Mouse (Mus musculus) hindbrain, embryonic 16.5 days (tissue): Measurements from ENCODE around the gene Ppef1. TPM values are rescaled to one million over a fixed set of nuclear protein-coding genes. Genes with fewer than 3 reads are reported as not detected.
A peak's percentile ranks its signal among the peaks of the same experiment; 100 is the strongest.
"Not testable (repeated sequence)": the region's sequence is repeated elsewhere in the genome, so short reads cannot be mapped to it uniquely, and the experiment has no call there.

ENCODE experiments used
- ATAC-seq: fragments of 200-750 bp; cut with Nextera tagmentation; 2 replicates; pipeline ENCODE4 v1.8.0; 2017; ENCODE audit warnings: moderate TSS enrichment, moderate library complexity
- H3K27ac ChIP-seq: fragments of 300-500 bp; sonication (generic); 2 replicates; pipeline ENCODE4 v1.5.1; 2014; ENCODE audit warnings: low read depth, mild to moderate bottlenecking, control low read depth, low read length, moderate library complexity
- H3K27me3 ChIP-seq: fragments of 300-500 bp; sonication (generic); replicated peaks from 2 replicates; pipeline ENCODE4 v1.6.1; 2014; ENCODE audit warnings: low read length; ENCODE audit not compliant: control insufficient read depth, insufficient read depth
- H3K36me3 ChIP-seq: fragments of 300-500 bp; sonication (generic); 2 replicates; pipeline ENCODE4 v1.6.1; 2014; ENCODE audit warnings: mild to moderate bottlenecking, low read length, moderate library complexity, mixed read lengths; ENCODE audit not compliant: control insufficient read depth, insufficient read depth
- H3K4me1 ChIP-seq: fragments of 300-500 bp; sonication (generic); 2 replicates; pipeline ENCODE4 v1.6.1; 2014; ENCODE audit warnings: low read depth, low read length; ENCODE audit not compliant: control insufficient read depth, insufficient read depth
- H3K4me2 ChIP-seq: fragments of 300-500 bp; sonication (generic); 2 replicates; pipeline ENCODE4 v1.6.1; 2014; ENCODE audit warnings: mild to moderate bottlenecking, low read length, control low read depth, moderate library complexity
- H3K4me3 ChIP-seq: fragments of 300-500 bp; sonication (generic); 2 replicates; pipeline ENCODE4 v1.5.1; 2014; ENCODE audit warnings: mild to moderate bottlenecking, low read length, control low read depth, moderate library complexity
- H3K9ac ChIP-seq: fragments of 300-500 bp; sonication (generic); 2 replicates; pipeline ENCODE4 v1.6.1; 2014; ENCODE audit warnings: low read depth, mild to moderate bottlenecking, control low read depth, low read length, moderate library complexity
- H3K9me3 ChIP-seq: fragments of 300-500 bp; sonication (generic); 2 replicates; pipeline ENCODE4 v1.6.1; 2014; ENCODE audit warnings: mild to moderate bottlenecking, low read length, moderate library complexity; ENCODE audit not compliant: control insufficient read depth
- WGBS: fragments of 180-500 bp; shearing (Covaris S2); extraction: QIAGEN DNeasy Blood & Tissue Kit; methylation state at CpG from one replicate; pipeline ENCODE4 v1.1.7; 2014; 5-methylcytosine and 5-hydroxymethylcytosine counted together
- polyA plus RNA-seq: library from polyadenylated mRNA; unstranded; fragments of >200 nt; fragmentation: Nextera tagmentation; extraction: Ambion mirVana; gene quantifications from 2 replicates; pipeline ENCODE4 v1.2.1, GENCODE M21; 2015

Ppef1 gene
- 5.2 and 6.5 TPM in 2 replicates for polyA plus RNA-seq

GRCm38 (mm10) chrX:160735650-160736049 lies at the start of gene Ppef1:
Gene Ppef1 (minus strand): TSS chrX:160735765.
- Histone ChIP-seq H3K9me3 (no peaks in the 10 kb centered on the region), H3K27ac (no peak within 1 kb of the TSS), H3K4me1 (no peaks in the 10 kb centered on the region), H3K4me2 (no peak within 1 kb of the TSS), H3K27me3 (peaks cover 6% of the 10 kb centered on the region), H3K9ac (no peak within 1 kb of the TSS), H3K4me3 (no peak within 1 kb of the TSS), H3K36me3 (no peaks in the 10 kb centered on the region)
- no peak for ATAC-seq
- WGBS = 77% methylated on average over 5 of the region's 5 CpGs

DNA sequence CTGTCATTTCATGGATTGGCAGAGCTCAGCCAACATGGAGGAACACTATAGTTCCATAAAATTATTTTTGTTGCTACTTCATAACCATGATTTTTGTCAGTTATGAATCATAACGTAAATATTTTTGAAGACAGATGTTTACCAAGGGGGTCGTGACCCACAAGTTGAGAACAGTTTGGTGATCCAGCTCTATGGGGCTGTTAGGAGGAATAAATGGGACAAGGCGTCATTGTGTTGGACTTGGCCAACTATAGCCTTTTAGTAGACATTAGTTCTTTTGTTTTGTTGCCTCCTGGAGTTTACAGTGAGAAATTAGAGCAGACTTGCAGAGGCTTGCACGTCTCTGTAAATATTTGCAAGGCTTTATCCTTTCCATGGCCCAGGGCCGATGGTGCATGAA lies 46.7 kb upstream of the Ppef1 start:
- Histone ChIP-seq H3K9ac (no peak overlapping the region), H3K9me3 (no peaks in the 10 kb centered on the region), H3K27ac (no peak overlapping the region), H3K4me3 (no peak overlapping the region), H3K27me3 (peaks cover 6% of the 10 kb centered on the region; the same call in 1 of the 2 replicates), H3K36me3 (no peaks in the 10 kb centered on the region), H3K4me2 (no peak overlapping the region), H3K4me1 (no peaks in the 10 kb centered on the region)
- 81% methylated on average over 5 of the region's 5 CpGs for WGBS
- no peak for ATAC-seq

DNA sequence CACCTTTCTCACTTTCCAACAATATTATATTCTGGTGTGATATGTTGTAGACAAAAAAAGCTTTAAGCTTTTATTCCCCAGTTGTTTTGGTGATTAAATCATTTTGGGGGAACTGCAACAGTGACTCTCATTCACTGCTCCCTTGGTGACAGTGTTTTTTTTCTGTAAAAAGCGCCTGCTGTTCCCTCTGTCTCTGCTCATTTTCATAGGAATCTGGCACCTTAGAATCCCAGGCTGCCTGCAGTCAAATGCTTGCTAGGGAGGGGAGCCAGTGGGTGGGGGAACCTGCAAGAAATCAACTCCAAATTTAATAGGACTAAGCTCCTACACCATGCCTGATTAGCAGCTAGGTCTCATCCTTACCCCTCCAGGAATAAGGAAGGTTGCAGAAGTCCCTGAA lies 37.5 kb upstream of the Ppef1 start:
- H3K9ac ChIP-seq = no peak overlapping the region
- H3K27ac ChIP-seq = no peak overlapping the region

DNA sequence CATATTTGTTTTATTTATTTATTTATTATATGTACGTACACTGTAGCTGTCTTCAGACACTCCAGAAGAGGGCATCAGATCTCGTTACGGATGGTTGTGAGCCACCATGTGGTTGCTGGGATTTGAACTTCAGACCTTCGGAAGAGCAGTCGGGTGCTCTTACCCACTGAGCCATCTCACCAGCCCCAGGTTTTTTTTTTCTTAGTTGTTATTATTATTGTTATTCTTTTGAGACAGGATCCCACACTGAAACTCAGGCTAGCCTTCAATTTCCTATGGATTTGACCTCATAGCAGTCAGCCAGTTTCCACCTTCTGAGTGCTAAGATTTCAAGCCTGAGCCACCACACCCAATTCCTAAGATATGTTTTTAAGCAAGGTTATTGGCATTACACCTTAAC lies 34.1 kb upstream of the Ppef1 start:
- H3K9ac ChIP-seq, H3K27ac ChIP-seq, H3K4me3 ChIP-seq, ATAC-seq, H3K9me3 ChIP-seq, H3K4me1 ChIP-seq, H3K4me2 ChIP-seq, H3K36me3 ChIP-seq, H3K27me3 ChIP-seq: not testable (repeated sequence)
- 81% methylated on average over 5 of the region's 5 CpGs for WGBS

More for the DNA sequence above, 37.5 kb upstream of the Ppef1 start:
- H3K9me3 ChIP-seq = no peaks in the 10 kb centered on the region
- no peak overlapping the region for H3K4me3 ChIP-seq
- H3K4me2 ChIP-seq = no peak overlapping the region
- ATAC-seq = no peak
- no peaks in the 10 kb centered on the region for H3K36me3 ChIP-seq
- no peaks in the 10 kb centered on the region for H3K4me1 ChIP-seq
- 18% methylated on average over 1 of the region's 1 CpGs for WGBS
- H3K27me3 ChIP-seq = no peaks in the 10 kb centered on the region; the same call in 1 of the 2 replicates

DNA sequence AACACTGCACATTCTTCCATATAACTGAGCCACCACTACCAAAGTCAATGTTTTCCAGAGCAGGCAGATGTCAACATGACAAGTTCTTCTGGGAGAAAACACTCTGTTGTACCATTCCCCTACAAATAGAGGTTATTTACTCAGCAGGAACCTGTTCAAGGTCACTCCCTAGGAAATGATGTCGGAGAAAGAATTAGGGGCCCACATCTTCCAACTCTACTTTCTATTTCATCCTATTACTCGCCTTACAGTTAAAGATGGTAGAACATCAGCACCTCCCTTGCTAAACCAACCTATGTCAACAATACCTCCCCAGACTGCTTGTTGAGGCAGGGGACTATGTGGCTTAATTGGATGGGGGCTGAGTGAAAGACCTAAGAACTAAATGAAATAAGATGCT lies 32.1 kb upstream of the Ppef1 start, which contains the start of gene Rs1:
TSS of gene Rs1 (plus strand) at position 301 of the 400 bp plus-strand sequence.
- Histone ChIP-seq H3K27me3 (peaks cover 2% of the 10 kb centered on the region; the same call in 1 of the 2 replicates), H3K4me1 (no peaks in the 10 kb centered on the region), H3K4me2 (peak within 1 kb of the TSS; percentile 48), H3K27ac (no peak within 1 kb of the TSS), H3K9me3 (no peaks in the 10 kb centered on the region), H3K9ac (no peak within 1 kb of the TSS), H3K36me3 (no peaks in the 10 kb centered on the region), H3K4me3 (peak within 1 kb of the TSS; percentile 52)
- ATAC-seq = no peak
- WGBS = 89% methylated on average over 2 of the region's 2 CpGs

DNA sequence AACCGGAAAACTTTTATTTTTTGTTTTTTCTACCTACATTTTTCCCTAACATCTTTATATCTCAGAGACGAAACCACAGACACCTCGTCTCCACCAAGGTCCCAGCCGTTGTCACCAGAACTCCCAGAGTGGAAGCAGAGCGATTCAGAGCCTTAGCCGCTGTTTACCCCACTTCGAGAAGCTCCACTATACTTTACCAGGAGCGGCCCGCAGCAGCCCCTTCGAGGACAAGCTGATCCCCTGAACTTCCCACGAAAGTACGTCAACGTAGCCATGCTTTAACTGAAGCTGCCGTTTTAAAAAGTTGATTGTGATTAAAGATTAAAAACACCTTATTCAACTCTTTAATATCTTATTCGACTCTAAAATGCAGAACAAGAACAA lies 30.7 kb upstream of the Ppef1 start:
- peak; percentile 93 for ATAC-seq
- no peak overlapping the region for H3K9ac ChIP-seq
- peak overlapping the region; percentile 48 for H3K4me2 ChIP-seq
- H3K36me3 ChIP-seq = no peaks in the 10 kb centered on the region
- no peaks in the 10 kb centered on the region for H3K9me3 ChIP-seq
- H3K4me1 ChIP-seq = no peaks in the 10 kb centered on the region
- no peak overlapping the region for H3K27ac ChIP-seq
- WGBS = 27% methylated on average over 15 of the region's 15 CpGs
- peaks cover 2% of the 10 kb centered on the region; the same call in 1 of the 2 replicates for H3K27me3 ChIP-seq
- peak overlapping the region; percentile 52 for H3K4me3 ChIP-seq

- Histone ChIP-seq H3K9me3 (no peaks in the 10 kb centered on the region), H3K4me3 (peak overlapping the region; percentile 52), H3K36me3 (no peaks in the 10 kb centered on the region), H3K4me2 (peak overlapping the region; percentile 53), H3K4me1 (no peaks in the 10 kb centered on the region), H3K9ac (no peak overlapping the region; the same call in 1 of the 2 replicates), H3K27ac (no peak overlapping the region), H3K27me3 (peaks cover 2% of the 10 kb centered on the region; the same call in 1 of the 2 replicates)
- 37% methylated on average over 29 of the region's 30 CpGs for WGBS
- ATAC-seq = peak; percentile 98
Measured at GRCm38 (mm10) chrX:160765389-160766232, 30.0 kb upstream of the Ppef1 start.

DNA sequence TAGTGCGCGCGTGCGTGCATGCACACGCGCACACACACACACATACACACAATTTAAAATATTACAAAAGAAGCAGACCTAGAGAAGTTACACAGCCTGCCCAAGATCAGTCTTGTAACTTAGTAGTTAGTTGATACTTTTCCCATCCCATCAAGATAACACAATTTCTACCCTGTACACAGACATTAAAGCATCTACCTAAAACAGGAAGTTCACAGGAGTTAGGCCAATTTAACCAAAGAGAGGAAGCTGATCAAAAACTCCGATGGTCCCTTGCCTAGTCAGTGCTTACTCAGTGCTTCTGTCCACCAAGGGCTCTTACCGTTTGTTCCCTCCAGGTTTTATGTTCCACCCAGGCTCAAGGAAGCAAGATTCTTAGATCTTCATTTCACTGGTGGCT lies 15.2 kb upstream of the Ppef1 start:
- ATAC-seq = no peak
- no peaks in the 10 kb centered on the region for H3K36me3 ChIP-seq
- no peaks in the 10 kb centered on the region for H3K9me3 ChIP-seq
- no peaks in the 10 kb centered on the region; the same call in 1 of the 2 replicates for H3K27me3 ChIP-seq
- 95% methylated on average over 8 of the region's 8 CpGs for WGBS
- no peak overlapping the region for H3K9ac ChIP-seq
- H3K4me3 ChIP-seq = no peak overlapping the region
- no peak overlapping the region for H3K4me2 ChIP-seq
- H3K4me1 ChIP-seq = no peaks in the 10 kb centered on the region
- no peak overlapping the region for H3K27ac ChIP-seq

- no peaks in the 10 kb centered on the region for H3K36me3 ChIP-seq
- no peak overlapping the region for H3K9ac ChIP-seq
- no peaks in the 10 kb centered on the region for H3K4me1 ChIP-seq
- no peaks in the 10 kb centered on the region for H3K27me3 ChIP-seq
- H3K4me2 ChIP-seq = no peak overlapping the region
- 93% methylated on average over 1 of the region's 1 CpGs for WGBS
- no peaks in the 10 kb centered on the region for H3K9me3 ChIP-seq
- ATAC-seq = no peak
- no peak overlapping the region for H3K27ac ChIP-seq
- no peak overlapping the region for H3K4me3 ChIP-seq
Measured at GRCm38 (mm10) chrX:160748653-160749052, 13.1 kb upstream of the Ppef1 start.
